Mouse (Mus musculus): ENCODE measurements at regions not wholly inside any gene's neighbourhood (a gene's known extent, or its start where the extent isn't known, plus 50 kb on each side); places are given as distances from the start of the nearest gene placed in this dataset.

DNA sequence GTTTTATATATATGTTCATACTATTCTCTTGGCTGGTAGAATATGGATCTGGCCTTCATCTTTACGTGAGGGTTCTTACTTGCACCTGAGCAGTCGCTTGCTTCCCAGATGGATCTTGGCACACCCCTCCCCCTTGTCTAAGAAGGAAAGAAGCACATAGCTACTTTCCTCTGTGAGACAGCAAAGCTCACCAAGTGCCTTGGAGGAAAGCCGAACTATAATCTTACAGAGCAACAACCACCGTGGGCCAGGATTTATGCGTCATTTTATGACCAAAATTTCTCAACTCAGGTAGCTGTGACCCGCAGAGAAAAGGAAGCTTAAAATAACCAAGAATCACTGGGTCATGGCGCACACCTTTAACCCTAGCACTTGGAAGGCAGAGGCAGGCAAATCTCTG, 73.0 kb upstream of the Tspan2 start:
- H3K27ac ChIP-seq (ENCODE audit: insufficient read depth, low read depth, low read length): no peak overlapping the region
- no peak for DNase-seq
- TF ChIP-seq CTCF (conservative IDR thresholded peaks at IDR 0.05; ENCODE audit: insufficient read depth, insufficient read length, low read depth, low read length) (no peak), POLR2A (IDR thresholded peaks at IDR 0.05; ENCODE audit: low read depth, low read length) (no peak)
- no peaks in the 10 kb centered on the region for H3K4me1 ChIP-seq (ENCODE audit: control insufficient read depth, insufficient read depth, low read length)
- H3K36me3 ChIP-seq (ENCODE audit: control insufficient read depth, insufficient read depth, low read length): no peaks in the 10 kb centered on the region
- no peak overlapping the region for H3K4me3 ChIP-seq (ENCODE audit: insufficient read depth, low read depth, low read length)
- H3K27me3 ChIP-seq (replicated peaks; ENCODE audit: control insufficient read depth, insufficient read depth, low read length): no peaks in the 10 kb centered on the region
- 90% methylated on average over 7 of the region's 7 CpGs for WGBS

DNA sequence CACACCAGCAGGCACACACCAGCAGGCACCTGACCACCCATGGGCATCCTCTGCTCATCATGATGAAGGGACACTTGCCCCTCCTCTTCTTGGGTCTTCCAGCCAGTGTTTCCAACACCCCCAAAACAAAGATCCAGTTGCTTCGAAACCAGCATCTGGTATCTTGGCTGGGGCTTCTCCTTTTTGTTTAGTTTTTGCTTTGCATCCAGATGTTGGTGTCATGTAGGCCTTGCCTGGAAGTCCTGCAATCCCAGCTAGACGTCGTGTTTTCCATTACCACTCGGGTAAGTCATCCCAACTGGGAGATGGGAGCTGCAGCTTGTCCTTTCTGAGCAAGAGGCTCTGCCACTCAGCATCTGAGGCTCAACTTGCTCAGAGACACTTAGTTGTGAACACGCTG, 70.6 kb upstream of the Tspan2 start:
- Histone ChIP-seq H3K4me3 (ENCODE audit: insufficient read depth, low read depth, low read length) (no peak overlapping the region), H3K27ac (ENCODE audit: insufficient read depth, low read depth, low read length) (no peak overlapping the region), H3K4me1 (ENCODE audit: control insufficient read depth, insufficient read depth, low read length) (no peaks in the 10 kb centered on the region), H3K36me3 (ENCODE audit: control insufficient read depth, insufficient read depth, low read length) (no peaks in the 10 kb centered on the region), H3K27me3 (replicated peaks; ENCODE audit: control insufficient read depth, insufficient read depth, low read length) (no peaks in the 10 kb centered on the region)
- WGBS: 89% methylated on average over 5 of the region's 5 CpGs
- DNase-seq: no peak
- TF ChIP-seq POLR2A (IDR thresholded peaks at IDR 0.05; ENCODE audit: low read depth, low read length): no peak
- TF ChIP-seq CTCF (conservative IDR thresholded peaks at IDR 0.05; ENCODE audit: insufficient read depth, insufficient read length, low read depth, low read length): no peak

DNA sequence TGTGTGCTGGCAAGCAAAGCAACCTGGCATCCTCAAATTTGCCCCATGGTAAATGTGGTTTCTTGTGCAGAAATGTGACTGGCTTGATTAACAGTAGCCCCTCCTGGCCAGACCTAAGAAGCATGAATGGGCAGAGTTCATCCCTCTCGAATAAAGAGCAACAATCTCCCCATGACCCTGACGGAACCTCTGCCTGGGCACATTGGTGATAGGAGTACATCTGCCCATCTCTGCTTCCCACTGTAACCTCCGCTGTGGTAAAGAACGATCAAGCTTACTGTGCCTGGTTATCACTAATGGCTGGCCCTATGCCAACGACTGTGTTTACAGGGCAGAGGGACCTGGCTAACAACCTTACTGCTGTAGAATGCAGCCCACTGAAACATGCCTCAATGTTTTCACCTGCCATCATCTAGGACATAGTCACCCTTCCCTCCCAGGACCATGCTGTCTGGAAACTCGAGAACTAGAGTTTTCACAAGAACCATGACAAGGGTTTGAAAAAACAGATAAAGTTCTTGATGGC, 69.6 kb upstream of the Tspan2 start:
- H3K4me3 ChIP-seq (ENCODE audit: insufficient read depth, low read depth, low read length): no peak overlapping the region
- H3K36me3 ChIP-seq (ENCODE audit: control insufficient read depth, insufficient read depth, low read length): no peaks in the 10 kb centered on the region
- no peak for DNase-seq
- TF ChIP-seq POLR2A (IDR thresholded peaks at IDR 0.05; ENCODE audit: low read depth, low read length): no peak
- TF ChIP-seq CTCF (conservative IDR thresholded peaks at IDR 0.05; ENCODE audit: insufficient read depth, insufficient read length, low read depth, low read length): no peak
- H3K27me3 ChIP-seq (replicated peaks; ENCODE audit: control insufficient read depth, insufficient read depth, low read length): no peaks in the 10 kb centered on the region
- no peak overlapping the region for H3K27ac ChIP-seq (ENCODE audit: insufficient read depth, low read depth, low read length)
- no peaks in the 10 kb centered on the region for H3K4me1 ChIP-seq (ENCODE audit: control insufficient read depth, insufficient read depth, low read length)
- 78% methylated on average over 6 of the region's 6 CpGs for WGBS

DNA sequence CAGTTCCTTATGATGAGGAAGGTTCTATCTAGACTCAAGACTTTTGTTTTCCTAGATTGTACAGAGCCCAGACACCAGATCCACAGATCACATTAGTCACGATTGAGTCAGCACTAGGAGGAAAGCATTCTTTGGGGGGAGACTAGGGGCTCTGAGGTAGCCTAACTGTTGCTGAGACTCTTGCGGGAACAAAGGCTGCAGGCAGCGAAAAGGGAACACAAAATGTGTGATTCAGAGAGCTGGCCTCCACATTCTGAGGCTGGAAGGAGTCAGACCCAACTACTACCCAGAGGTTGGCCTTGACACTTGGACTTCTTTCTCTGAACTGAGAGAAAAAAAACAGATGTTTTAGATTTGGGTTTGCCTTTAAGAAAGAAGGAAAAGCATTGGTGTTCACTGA, 66.5 kb upstream of the Tspan2 start:
- TF ChIP-seq CTCF (conservative IDR thresholded peaks at IDR 0.05; ENCODE audit: insufficient read depth, insufficient read length, low read depth, low read length): no peak
- TF ChIP-seq POLR2A (IDR thresholded peaks at IDR 0.05; ENCODE audit: low read depth, low read length): no peak
- 89% methylated on average over 3 of the region's 3 CpGs for WGBS
- Histone ChIP-seq H3K36me3 (ENCODE audit: control insufficient read depth, insufficient read depth, low read length) (no peaks in the 10 kb centered on the region), H3K4me1 (ENCODE audit: control insufficient read depth, insufficient read depth, low read length) (no peaks in the 10 kb centered on the region), H3K27me3 (replicated peaks; ENCODE audit: control insufficient read depth, insufficient read depth, low read length) (no peaks in the 10 kb centered on the region), H3K27ac (ENCODE audit: insufficient read depth, low read depth, low read length) (no peak overlapping the region), H3K4me3 (ENCODE audit: insufficient read depth, low read depth, low read length) (no peak overlapping the region)
- DNase-seq: no peak

DNA sequence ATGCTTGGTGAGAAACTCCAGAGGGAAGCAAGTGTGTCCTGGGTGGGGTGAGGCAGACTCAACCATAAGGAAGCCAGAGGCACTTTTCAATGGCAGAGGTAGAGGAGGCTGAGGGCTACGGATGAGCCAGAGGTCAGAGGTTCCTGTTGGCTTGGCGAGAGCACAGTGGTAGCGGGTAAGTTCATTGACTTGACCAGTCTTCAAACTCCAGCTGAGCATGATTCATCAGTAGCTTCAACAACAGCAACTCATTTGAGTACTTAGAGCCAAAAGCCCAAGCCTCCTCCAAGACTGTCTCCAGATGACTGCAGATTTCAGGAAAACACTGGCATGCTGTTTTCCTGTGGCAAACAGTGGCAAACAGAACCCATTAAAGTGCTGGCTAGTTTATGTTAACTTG, 65.8 kb upstream of the Tspan2 start:
- WGBS: 84% methylated on average over 3 of the region's 3 CpGs
- H3K27me3 ChIP-seq (replicated peaks; ENCODE audit: control insufficient read depth, insufficient read depth, low read length): no peaks in the 10 kb centered on the region
- no peak for DNase-seq
- H3K4me1 ChIP-seq (ENCODE audit: control insufficient read depth, insufficient read depth, low read length): no peaks in the 10 kb centered on the region
- H3K36me3 ChIP-seq (ENCODE audit: control insufficient read depth, insufficient read depth, low read length): no peaks in the 10 kb centered on the region
- no peak overlapping the region for H3K4me3 ChIP-seq (ENCODE audit: insufficient read depth, low read depth, low read length)
- TF ChIP-seq POLR2A (IDR thresholded peaks at IDR 0.05; ENCODE audit: low read depth, low read length): no peak
- TF ChIP-seq CTCF (conservative IDR thresholded peaks at IDR 0.05; ENCODE audit: insufficient read depth, insufficient read length, low read depth, low read length): no peak
- no peak overlapping the region for H3K27ac ChIP-seq (ENCODE audit: insufficient read depth, low read depth, low read length)

DNA sequence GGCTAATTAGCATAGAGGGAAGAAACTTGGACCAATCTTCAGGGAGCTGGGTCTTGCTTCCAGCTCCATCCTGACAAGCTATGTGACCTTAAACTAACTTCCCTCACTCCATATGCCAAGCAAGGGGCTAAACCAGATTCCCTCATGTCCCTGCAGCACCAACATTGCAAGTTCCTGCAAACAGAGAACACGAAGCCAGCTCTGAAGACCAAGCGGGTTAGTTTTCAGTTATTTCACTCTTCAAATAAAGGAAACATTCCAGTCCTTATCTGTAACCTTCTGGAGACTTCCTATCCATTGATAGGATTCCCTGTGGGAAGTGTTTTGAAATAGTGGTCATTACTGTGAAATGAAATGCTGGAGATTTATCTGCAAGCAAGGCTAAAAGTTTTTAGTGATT, 64.4 kb upstream of the Tspan2 start:
- 69% methylated on average over 2 of the region's 2 CpGs for WGBS
- no peaks in the 10 kb centered on the region for H3K27me3 ChIP-seq (replicated peaks; ENCODE audit: control insufficient read depth, insufficient read depth, low read length)
- H3K4me1 ChIP-seq (ENCODE audit: control insufficient read depth, insufficient read depth, low read length): no peaks in the 10 kb centered on the region
- no peak overlapping the region for H3K27ac ChIP-seq (ENCODE audit: insufficient read depth, low read depth, low read length)
- TF ChIP-seq CTCF (conservative IDR thresholded peaks at IDR 0.05; ENCODE audit: insufficient read depth, insufficient read length, low read depth, low read length): no peak
- TF ChIP-seq POLR2A (IDR thresholded peaks at IDR 0.05; ENCODE audit: low read depth, low read length): no peak
- H3K36me3 ChIP-seq (ENCODE audit: control insufficient read depth, insufficient read depth, low read length): no peaks in the 10 kb centered on the region
- no peak for DNase-seq
- no peak overlapping the region for H3K4me3 ChIP-seq (ENCODE audit: insufficient read depth, low read depth, low read length)

DNA sequence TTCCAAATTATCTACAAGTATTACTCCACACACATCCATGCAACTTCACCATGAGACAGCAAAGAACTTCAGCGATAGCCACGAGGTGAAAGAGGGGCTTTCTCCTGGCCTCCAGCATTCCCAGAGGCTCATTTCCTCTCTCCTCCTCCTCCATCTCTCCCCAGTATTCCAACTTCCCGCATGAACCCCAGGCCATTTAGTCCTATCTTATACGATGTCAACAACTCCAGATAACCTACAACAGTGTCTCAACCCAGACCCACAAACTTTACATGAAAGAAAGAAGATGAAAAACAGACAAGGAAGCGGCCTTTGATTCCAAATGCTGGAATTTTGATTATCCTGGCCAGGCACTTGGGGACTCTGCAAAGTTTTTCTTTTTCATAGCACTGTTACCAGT, 63.8 kb upstream of the Tspan2 start:
- H3K27ac ChIP-seq (ENCODE audit: insufficient read depth, low read depth, low read length): no peak overlapping the region
- no peak for TF ChIP-seq CTCF (conservative IDR thresholded peaks at IDR 0.05; ENCODE audit: insufficient read depth, insufficient read length, low read depth, low read length)
- TF ChIP-seq POLR2A (IDR thresholded peaks at IDR 0.05; ENCODE audit: low read depth, low read length): no peak
- H3K4me3 ChIP-seq (ENCODE audit: insufficient read depth, low read depth, low read length): no peak overlapping the region
- no peaks in the 10 kb centered on the region for H3K4me1 ChIP-seq (ENCODE audit: control insufficient read depth, insufficient read depth, low read length)
- DNase-seq: no peak
- H3K27me3 ChIP-seq (replicated peaks; ENCODE audit: control insufficient read depth, insufficient read depth, low read length): no peaks in the 10 kb centered on the region
- 63% methylated on average over 5 of the region's 5 CpGs for WGBS
- no peaks in the 10 kb centered on the region for H3K36me3 ChIP-seq (ENCODE audit: control insufficient read depth, insufficient read depth, low read length)

DNA sequence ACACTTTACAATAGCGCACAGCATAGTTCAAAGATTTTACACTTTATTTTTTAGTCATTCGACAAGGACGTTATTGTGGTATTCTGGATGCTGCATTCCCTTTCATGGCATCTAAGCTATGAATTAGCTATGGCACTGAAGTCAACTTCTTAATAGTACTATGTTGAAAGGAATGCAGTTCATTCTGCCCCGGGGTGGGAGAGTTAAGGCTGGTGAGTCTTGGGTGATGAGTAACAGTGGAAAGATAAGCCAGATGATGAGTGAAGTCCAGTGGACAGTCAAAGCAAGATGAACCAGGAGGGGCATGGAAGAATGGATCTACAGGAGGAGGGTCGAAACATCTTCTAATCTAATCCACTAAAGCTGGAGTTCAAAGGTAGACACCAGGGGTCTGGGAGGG, 63.4 kb upstream of the Tspan2 start:
- Histone ChIP-seq H3K4me1 (ENCODE audit: control insufficient read depth, insufficient read depth, low read length) (no peaks in the 10 kb centered on the region), H3K4me3 (ENCODE audit: insufficient read depth, low read depth, low read length) (no peak overlapping the region), H3K36me3 (ENCODE audit: control insufficient read depth, insufficient read depth, low read length) (no peaks in the 10 kb centered on the region), H3K27ac (ENCODE audit: insufficient read depth, low read depth, low read length) (no peak overlapping the region), H3K27me3 (replicated peaks; ENCODE audit: control insufficient read depth, insufficient read depth, low read length) (no peaks in the 10 kb centered on the region)
- TF ChIP-seq CTCF (conservative IDR thresholded peaks at IDR 0.05; ENCODE audit: insufficient read depth, insufficient read length, low read depth, low read length) (no peak), POLR2A (IDR thresholded peaks at IDR 0.05; ENCODE audit: low read depth, low read length) (no peak)
- DNase-seq: no peak
- WGBS: 87% methylated on average over 5 of the region's 5 CpGs

All from kidney, adult 2 months (tissue).